Mouse (Mus musculus) lung, postnatal 0 days (tissue): ENCODE measurements at regions not wholly inside any gene's neighbourhood (a gene's known extent, or its start where the extent isn't known, plus 50 kb on each side); places are given as distances from the start of the nearest gene placed in this dataset.

Source experiments
- CTCF ChIP-seq: IDR thresholded peaks from 2 replicates; pipeline ENCODE4 v1.5.1; 2016; ENCODE audit warnings: antibody characterized with exemption, mild to moderate bottlenecking
- EP300 ChIP-seq: IDR thresholded peaks from 2 replicates; pipeline ENCODE4 v1.6.1; 2016; ENCODE audit warnings: antibody characterized with exemption, mild to moderate bottlenecking, control low read depth

DNA sequence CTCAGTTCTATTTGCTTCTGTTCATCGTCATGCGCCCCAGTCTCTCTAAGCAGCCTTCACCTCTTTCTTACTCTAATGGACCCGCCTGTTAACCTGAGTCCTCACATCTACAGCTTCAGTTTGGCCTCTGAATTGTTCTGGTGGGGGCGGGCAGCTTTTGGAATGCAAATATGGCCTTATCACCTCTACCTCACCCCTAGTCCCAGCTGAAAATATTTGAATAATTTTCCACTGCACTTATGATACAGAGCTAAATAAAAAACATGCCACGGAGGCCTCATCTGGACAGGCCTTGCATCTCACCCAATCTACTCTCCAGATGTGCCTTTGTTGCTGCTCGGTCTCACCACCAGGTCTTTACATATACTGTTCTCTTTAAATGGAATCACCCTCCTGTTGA lies 82.5 kb upstream of the Rbms1 start:
- TF ChIP-seq CTCF = no peak; the same call in 1 of the 2 replicates
- peak; percentile 66 for TF ChIP-seq EP300
